Mouse (Mus musculus): ENCODE data around the gene Gm37240. TPM values are rescaled to one million over a fixed set of nuclear protein-coding genes. Genes with fewer than 3 reads are reported as not detected.

The Gm37240 gene
- polyA plus RNA-seq, 1 experiment = 0.91 TPM

- TF ChIP-seq POLR2A (IDR thresholded peaks at IDR 0.05; ENCODE audit: insufficient read depth, low read length) = no peak
- TF ChIP-seq CTCF (IDR thresholded peaks at IDR 0.05; ENCODE audit: low read depth, low read length) = no peak
- TF ChIP-seq EP300 (IDR thresholded peaks at IDR 0.05; ENCODE audit: insufficient read depth, low read depth, low read length) = no peak
- no peaks in the 10 kb centered on the region for H3K9me3 ChIP-seq (replicated peaks; ENCODE audit: control insufficient read depth, insufficient read depth, low read length, poor library complexity, severe bottlenecking)
- H3K9ac ChIP-seq (ENCODE audit: low read depth, poor library complexity, severe bottlenecking) = no peak overlapping the region
- no peak overlapping the region for H3K4me3 ChIP-seq (ENCODE audit: low read depth, low read length)
- no peaks in the 10 kb centered on the region for H3K36me3 ChIP-seq (ENCODE audit: control insufficient read depth, insufficient read depth, low read length, poor library complexity, severe bottlenecking)
- H3K4me1 ChIP-seq (ENCODE audit: control insufficient read depth, insufficient read depth, low read length) = no peaks in the 10 kb centered on the region
- H3K27me3 ChIP-seq (ENCODE audit: control insufficient read depth, insufficient read depth, low read length, poor library complexity, severe bottlenecking) = no peaks in the 10 kb centered on the region
- no peak overlapping the region for H3K27ac ChIP-seq (ENCODE audit: insufficient read depth, low read length)
Measured at GRCm38 (mm10) chr3:85679960-85680359, 207.4 kb downstream of the Gm37240 start.

- no peaks in the 10 kb centered on the region for H3K27me3 ChIP-seq (ENCODE audit: control insufficient read depth, insufficient read depth, low read length, poor library complexity, severe bottlenecking)
- H3K4me1 ChIP-seq (ENCODE audit: control insufficient read depth, insufficient read depth, low read length) = no peaks in the 10 kb centered on the region
- H3K36me3 ChIP-seq (ENCODE audit: control insufficient read depth, insufficient read depth, low read length, poor library complexity, severe bottlenecking) = no peaks in the 10 kb centered on the region
- H3K9ac ChIP-seq (ENCODE audit: low read depth, poor library complexity, severe bottlenecking) = no peak overlapping the region
- no peak overlapping the region for H3K4me3 ChIP-seq (ENCODE audit: low read depth, low read length)
- H3K27ac ChIP-seq (ENCODE audit: insufficient read depth, low read length) = no peak overlapping the region
- no peak for TF ChIP-seq CTCF (IDR thresholded peaks at IDR 0.05; ENCODE audit: low read depth, low read length)
- TF ChIP-seq EP300 (IDR thresholded peaks at IDR 0.05; ENCODE audit: insufficient read depth, low read depth, low read length) = no peak
- TF ChIP-seq POLR2A (IDR thresholded peaks at IDR 0.05; ENCODE audit: insufficient read depth, low read length) = no peak
- H3K9me3 ChIP-seq (replicated peaks; ENCODE audit: control insufficient read depth, insufficient read depth, low read length, poor library complexity, severe bottlenecking) = no peaks in the 10 kb centered on the region
Measured at GRCm38 (mm10) chr3:85679312-85679933, 207.9 kb downstream of the Gm37240 start.

GRCm38 (mm10) chr3:85677952-85678351 is 209.4 kb downstream of the Gm37240 start:
- Histone ChIP-seq H3K4me3 (ENCODE audit: low read depth, low read length) (no peak overlapping the region), H3K27ac (ENCODE audit: insufficient read depth, low read length) (no peak overlapping the region), H3K27me3 (ENCODE audit: control insufficient read depth, insufficient read depth, low read length, poor library complexity, severe bottlenecking) (no peaks in the 10 kb centered on the region), H3K9ac (ENCODE audit: low read depth, poor library complexity, severe bottlenecking) (no peak overlapping the region), H3K4me1 (ENCODE audit: control insufficient read depth, insufficient read depth, low read length) (no peaks in the 10 kb centered on the region), H3K9me3 (replicated peaks; ENCODE audit: control insufficient read depth, insufficient read depth, low read length, poor library complexity, severe bottlenecking) (no peaks in the 10 kb centered on the region), H3K36me3 (ENCODE audit: control insufficient read depth, insufficient read depth, low read length, poor library complexity, severe bottlenecking) (no peaks in the 10 kb centered on the region)
- no peak for TF ChIP-seq EP300 (IDR thresholded peaks at IDR 0.05; ENCODE audit: insufficient read depth, low read depth, low read length)
- no peak for TF ChIP-seq CTCF (IDR thresholded peaks at IDR 0.05; ENCODE audit: low read depth, low read length)
- no peak for TF ChIP-seq POLR2A (IDR thresholded peaks at IDR 0.05; ENCODE audit: insufficient read depth, low read length)

- H3K9ac ChIP-seq (ENCODE audit: low read depth, poor library complexity, severe bottlenecking) = no peak overlapping the region
- H3K4me1 ChIP-seq (ENCODE audit: control insufficient read depth, insufficient read depth, low read length) = no peaks in the 10 kb centered on the region
- no peak overlapping the region for H3K4me3 ChIP-seq (ENCODE audit: low read depth, low read length)
- no peaks in the 10 kb centered on the region for H3K9me3 ChIP-seq (replicated peaks; ENCODE audit: control insufficient read depth, insufficient read depth, low read length, poor library complexity, severe bottlenecking)
- no peaks in the 10 kb centered on the region for H3K36me3 ChIP-seq (ENCODE audit: control insufficient read depth, insufficient read depth, low read length, poor library complexity, severe bottlenecking)
- no peak for TF ChIP-seq CTCF (IDR thresholded peaks at IDR 0.05; ENCODE audit: low read depth, low read length)
- TF ChIP-seq POLR2A (IDR thresholded peaks at IDR 0.05; ENCODE audit: insufficient read depth, low read length) = no peak
- no peak for TF ChIP-seq EP300 (IDR thresholded peaks at IDR 0.05; ENCODE audit: insufficient read depth, low read depth, low read length)
- H3K27ac ChIP-seq (ENCODE audit: insufficient read depth, low read length) = no peak overlapping the region
- H3K27me3 ChIP-seq (ENCODE audit: control insufficient read depth, insufficient read depth, low read length, poor library complexity, severe bottlenecking) = no peaks in the 10 kb centered on the region
Measured at GRCm38 (mm10) chr3:85677133-85677532, 210.2 kb downstream of the Gm37240 start.

- Histone ChIP-seq H3K27ac (ENCODE audit: insufficient read depth, low read length) (no peak overlapping the region), H3K9me3 (replicated peaks; ENCODE audit: control insufficient read depth, insufficient read depth, low read length, poor library complexity, severe bottlenecking) (no peaks in the 10 kb centered on the region), H3K36me3 (ENCODE audit: control insufficient read depth, insufficient read depth, low read length, poor library complexity, severe bottlenecking) (no peaks in the 10 kb centered on the region), H3K27me3 (ENCODE audit: control insufficient read depth, insufficient read depth, low read length, poor library complexity, severe bottlenecking) (no peaks in the 10 kb centered on the region), H3K9ac (ENCODE audit: low read depth, poor library complexity, severe bottlenecking) (no peak overlapping the region), H3K4me1 (ENCODE audit: control insufficient read depth, insufficient read depth, low read length) (no peaks in the 10 kb centered on the region), H3K4me3 (ENCODE audit: low read depth, low read length) (no peak overlapping the region)
- TF ChIP-seq POLR2A (IDR thresholded peaks at IDR 0.05; ENCODE audit: insufficient read depth, low read length) (no peak), EP300 (IDR thresholded peaks at IDR 0.05; ENCODE audit: insufficient read depth, low read depth, low read length) (no peak), CTCF (IDR thresholded peaks at IDR 0.05; ENCODE audit: low read depth, low read length) (no peak)
Measured at GRCm38 (mm10) chr3:85669844-85670243, 217.5 kb downstream of the Gm37240 start.

GRCm38 (mm10) chr3:85667683-85668082 is 219.6 kb downstream of the Gm37240 start:
- Histone ChIP-seq H3K9me3 (replicated peaks; ENCODE audit: control insufficient read depth, insufficient read depth, low read length, poor library complexity, severe bottlenecking) (no peaks in the 10 kb centered on the region), H3K27ac (ENCODE audit: insufficient read depth, low read length) (no peak overlapping the region), H3K9ac (ENCODE audit: low read depth, poor library complexity, severe bottlenecking) (no peak overlapping the region), H3K27me3 (ENCODE audit: control insufficient read depth, insufficient read depth, low read length, poor library complexity, severe bottlenecking) (no peaks in the 10 kb centered on the region), H3K4me3 (ENCODE audit: low read depth, low read length) (no peak overlapping the region), H3K36me3 (ENCODE audit: control insufficient read depth, insufficient read depth, low read length, poor library complexity, severe bottlenecking) (no peaks in the 10 kb centered on the region), H3K4me1 (ENCODE audit: control insufficient read depth, insufficient read depth, low read length) (no peaks in the 10 kb centered on the region)
- no peak for TF ChIP-seq EP300 (IDR thresholded peaks at IDR 0.05; ENCODE audit: insufficient read depth, low read depth, low read length)
- no peak for TF ChIP-seq CTCF (IDR thresholded peaks at IDR 0.05; ENCODE audit: low read depth, low read length)
- no peak for TF ChIP-seq POLR2A (IDR thresholded peaks at IDR 0.05; ENCODE audit: insufficient read depth, low read length)

All from ES-Bruce4 (cell line).